Mouse (Mus musculus): ENCODE measurements around the gene Dcakd. TPM values are rescaled to one million over a fixed set of nuclear protein-coding genes. Genes with fewer than 3 reads are reported as not detected.

Dcakd gene
- total and polyA plus RNA-seq, 2 experiments from 2014 or later: 149 to 176 TPM

- Histone ChIP-seq H3K27me3 (ENCODE audit: insufficient read depth, low read length) (no peaks in the 10 kb centered on the region), H3K9me3 (ENCODE audit: low read length) (no peaks in the 10 kb centered on the region), H3K4me3 (ENCODE audit: low read length) (no peak overlapping the region), H3K9ac (replicated peaks; ENCODE audit: low read length) (no peak overlapping the region), H3K4me1 (ENCODE audit: insufficient read depth, low read length) (peaks cover 9% of the 10 kb centered on the region; the same call in 1 of the 2 replicates), H3K36me3 (ENCODE audit: insufficient read depth, low read length) (peaks cover 45% of the 10 kb centered on the region), H3K27ac (no peak overlapping the region), H3K4me2 (ENCODE audit: low read depth, low read length) (no peak overlapping the region)
- TF ChIP-seq CTCF (IDR thresholded peaks at IDR 0.05; ENCODE audit: low read depth): no peak
- DNase-seq (ENCODE audit: low spot score) (no peak), ATAC-seq (no peak)
- 87% methylated on average over 7 of the region's 7 CpGs for WGBS
Measured at GRCm38 (mm10) chr11:102996385-102996784, 31.7 kb downstream of the Dcakd start.

GRCm38 (mm10) chr11:102994952-102995351 lies 33.2 kb downstream of the Dcakd start:
- no peaks in the 10 kb centered on the region for H3K9me3 ChIP-seq (ENCODE audit: low read length)
- no peak overlapping the region for H3K4me2 ChIP-seq (ENCODE audit: low read depth, low read length)
- TF ChIP-seq CTCF (IDR thresholded peaks at IDR 0.05; ENCODE audit: low read depth): no peak
- H3K4me3 ChIP-seq (ENCODE audit: low read length): no peak overlapping the region
- H3K27me3 ChIP-seq (ENCODE audit: insufficient read depth, low read length): no peaks in the 10 kb centered on the region
- ATAC-seq (no peak), DNase-seq (ENCODE audit: low spot score) (no peak)
- H3K4me1 ChIP-seq (ENCODE audit: insufficient read depth, low read length): peaks cover 11% of the 10 kb centered on the region; the same call in 1 of the 2 replicates
- H3K27ac ChIP-seq: no peak overlapping the region
- WGBS: 82% methylated on average over 18 of the region's 18 CpGs
- peaks cover 45% of the 10 kb centered on the region for H3K36me3 ChIP-seq (ENCODE audit: insufficient read depth, low read length)
- H3K9ac ChIP-seq (replicated peaks; ENCODE audit: low read length): no peak overlapping the region

- H3K27ac ChIP-seq: no peak overlapping the region
- no peaks in the 10 kb centered on the region for H3K9me3 ChIP-seq (ENCODE audit: low read length)
- DNase-seq (ENCODE audit: low spot score) (no peak), ATAC-seq (0 out of 2 replicates have a peak, but pooled peaks have one; percentile 22)
- H3K36me3 ChIP-seq (ENCODE audit: insufficient read depth, low read length): peaks cover 41% of the 10 kb centered on the region
- TF ChIP-seq CTCF (IDR thresholded peaks at IDR 0.05; ENCODE audit: low read depth): no peak
- no peaks in the 10 kb centered on the region for H3K27me3 ChIP-seq (ENCODE audit: insufficient read depth, low read length)
- H3K4me1 ChIP-seq (ENCODE audit: insufficient read depth, low read length): peaks cover 11% of the 10 kb centered on the region; the same call in 1 of the 2 replicates
- H3K4me3 ChIP-seq (ENCODE audit: low read length): no peak overlapping the region
- H3K9ac ChIP-seq (replicated peaks; ENCODE audit: low read length): no peak overlapping the region
- H3K4me2 ChIP-seq (ENCODE audit: low read depth, low read length): no peak overlapping the region
- 21% methylated on average over 17 of the region's 17 CpGs for whole genome bisulfite sequencing
Measured at GRCm38 (mm10) chr11:102993420-102994029, 34.6 kb downstream of the Dcakd start.

GRCm38 (mm10) chr11:102992940-102993339 lies 35.2 kb downstream of the Dcakd start:
- no peak overlapping the region for H3K9ac ChIP-seq (replicated peaks; ENCODE audit: low read length)
- H3K36me3 ChIP-seq (ENCODE audit: insufficient read depth, low read length): peaks cover 36% of the 10 kb centered on the region
- no peak overlapping the region for H3K4me2 ChIP-seq (ENCODE audit: low read depth, low read length)
- H3K9me3 ChIP-seq (ENCODE audit: low read length): no peaks in the 10 kb centered on the region
- peak; percentile 94 for TF ChIP-seq CTCF (IDR thresholded peaks at IDR 0.05; ENCODE audit: low read depth)
- H3K27me3 ChIP-seq (ENCODE audit: insufficient read depth, low read length): no peaks in the 10 kb centered on the region
- peak; percentile 69 for ATAC-seq
- peaks cover 11% of the 10 kb centered on the region; the same call in 1 of the 2 replicates for H3K4me1 ChIP-seq (ENCODE audit: insufficient read depth, low read length)
- H3K27ac ChIP-seq: no peak overlapping the region
- no peak overlapping the region for H3K4me3 ChIP-seq (ENCODE audit: low read length)
- WGBS: 16% methylated on average over 5 of the region's 5 CpGs
- DNase-seq (ENCODE audit: low spot score): peak; percentile 82

GRCm38 (mm10) chr11:102991681-102992080 lies 36.5 kb downstream of the Dcakd start:
- 0 out of 2 replicates have a peak, but pooled peaks have one; percentile 21 for ATAC-seq
- peaks cover 11% of the 10 kb centered on the region; the same call in 1 of the 2 replicates for H3K4me1 ChIP-seq (ENCODE audit: insufficient read depth, low read length)
- DNase-seq (ENCODE audit: low spot score): peak; percentile 18
- no peak for TF ChIP-seq CTCF (IDR thresholded peaks at IDR 0.05; ENCODE audit: low read depth)
- H3K9me3 ChIP-seq (ENCODE audit: low read length): no peaks in the 10 kb centered on the region
- peak overlapping the region; percentile 47 for H3K9ac ChIP-seq (replicated peaks; ENCODE audit: low read length)
- H3K27ac ChIP-seq: no peak overlapping the region
- H3K36me3 ChIP-seq (ENCODE audit: insufficient read depth, low read length): peaks cover 25% of the 10 kb centered on the region
- H3K27me3 ChIP-seq (ENCODE audit: insufficient read depth, low read length): no peaks in the 10 kb centered on the region
- WGBS: 7% methylated on average over 16 of the region's 16 CpGs
- H3K4me2 ChIP-seq (ENCODE audit: low read depth, low read length): peak overlapping the region; percentile 45
- H3K4me3 ChIP-seq (ENCODE audit: low read length): peak overlapping the region; percentile 6; the same call in 1 of the 2 replicates

GRCm38 (mm10) chr11:102990152-102990663 lies 37.9 kb downstream of the Dcakd start:
- ATAC-seq: no peak; the same call in 1 of the 2 replicates
- H3K36me3 ChIP-seq (ENCODE audit: insufficient read depth, low read length): peaks cover 11% of the 10 kb centered on the region; the same call in 1 of the 2 replicates

More at GRCm38 (mm10) chr11:102990152-102990663, 37.9 kb downstream of the Dcakd start:
- Histone ChIP-seq H3K4me3 (ENCODE audit: low read length) (peak overlapping the region; percentile 34), H3K4me2 (ENCODE audit: low read depth, low read length) (peak overlapping the region; percentile 71), H3K27ac (no peak overlapping the region), H3K4me1 (ENCODE audit: insufficient read depth, low read length) (peaks cover 11% of the 10 kb centered on the region; the same call in 1 of the 2 replicates), H3K27me3 (ENCODE audit: insufficient read depth, low read length) (no peaks in the 10 kb centered on the region), H3K9me3 (ENCODE audit: low read length) (no peaks in the 10 kb centered on the region), H3K9ac (replicated peaks; ENCODE audit: low read length) (peak overlapping the region; percentile 40; the same call in 1 of the 2 replicates)
- WGBS: 1% methylated on average over 29 of the region's 29 CpGs
- DNase-seq (ENCODE audit: low spot score): peak; percentile 40
- peak; percentile 33 for TF ChIP-seq CTCF (IDR thresholded peaks at IDR 0.05; ENCODE audit: low read depth)
